Comparison of ENCODE assay signal across 7 mouse cellular contexts in the genomic region with DNA sequence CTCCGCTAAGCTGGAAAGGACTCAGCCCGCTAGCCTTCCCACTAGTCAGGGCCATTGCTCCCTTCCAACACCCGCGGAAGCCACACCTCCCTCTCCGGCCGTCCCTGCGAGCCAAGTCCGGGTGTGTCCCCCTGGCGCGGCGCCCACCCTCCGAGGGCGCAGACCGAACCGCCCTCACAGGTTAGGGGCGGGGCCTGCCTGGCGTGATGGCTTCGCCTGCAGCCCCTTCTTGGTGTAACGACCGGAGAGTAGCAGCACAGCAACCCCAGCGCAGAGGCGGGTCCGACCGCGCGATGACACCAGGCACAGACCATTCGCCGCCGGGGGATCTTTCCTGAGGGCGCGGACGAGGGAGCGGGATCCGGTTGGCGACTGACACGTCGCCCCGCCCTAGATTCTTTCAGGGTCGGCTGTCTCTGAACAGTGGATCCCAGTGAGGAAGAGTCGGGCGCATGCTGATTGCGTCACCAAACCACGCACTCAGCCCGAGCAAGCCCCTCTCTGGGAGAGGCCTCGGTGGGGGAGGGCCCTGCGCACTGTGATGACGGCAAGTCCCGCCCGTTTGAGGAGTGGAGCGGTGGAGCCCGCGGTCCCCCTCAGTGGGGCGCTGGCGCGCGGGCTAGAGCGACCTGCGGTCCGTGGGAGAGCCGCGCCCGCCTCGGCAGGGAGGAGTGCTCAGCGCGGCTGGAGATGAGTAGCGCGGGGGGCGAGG. TPM values are rescaled to one million over a fixed set of nuclear protein-coding genes. Genes with fewer than 3 reads are reported as not detected.
DNase-seq lines count a peak whose midpoint lies in the region; ATAC-seq lines count a peak whose summit lies in the region.

A gene (plus strand): TSS at position 544 of the 712 bp plus-strand sequence.

- H3K4me3 ChIP-seq in intestine, embryonic 15.5 days (replicated peaks) = peak within 1 kb of the TSS; percentile 94
- H3K4me3 ChIP-seq in midbrain, embryonic 10.5 days = peak within 1 kb of the TSS; percentile 97

- no peaks in the 10 kb centered on the region for H3K27me3 ChIP-seq in intestine, embryonic 15.5 days (replicated peaks)
- no peaks in the 10 kb centered on the region for H3K27me3 ChIP-seq in midbrain, embryonic 10.5 days (ENCODE audit: low read depth, poor library complexity, severe bottlenecking)

- peak within 1 kb of the TSS; percentile 99 for H3K27ac ChIP-seq in intestine, embryonic 15.5 days
- H3K27ac ChIP-seq in midbrain, embryonic 10.5 days (replicated peaks) = peak within 1 kb of the TSS; percentile 95

- peak within 1 kb of the TSS; percentile 88 for H3K4me2 ChIP-seq in intestine, embryonic 15.5 days (replicated peaks)

- DNase-seq in adrenal gland, adult 2 months = peak; percentile 100
- DNase-seq in embryo, embryonic 11.5 days (ENCODE audit: low read depth, low spot score) = peak; percentile 98
- peak; percentile 99 to 100 for DNase-seq in gastrocnemius, postnatal 36 days
- DNase-seq in left cerebral cortex, postnatal 25 days (ENCODE audit: low spot score in 2 of 2) = peak; percentile 100
- peak; percentile 100 for DNase-seq in midbrain, embryonic 10.5 days (ENCODE audit: low spot score)
- peak; percentile 100 for DNase-seq in right cerebral cortex, postnatal 4 days

- WGBS in intestine, embryonic 15.5 days = under 1% methylated on average over 68 of the region's 68 CpGs
- WGBS in midbrain, embryonic 10.5 days = under 1% methylated on average over 68 of the region's 68 CpGs

- peak; percentile 95 for ATAC-seq in intestine, embryonic 15.5 days

- no peaks in the 10 kb centered on the region for H3K4me1 ChIP-seq in intestine, embryonic 15.5 days (replicated peaks)
- H3K4me1 ChIP-seq in midbrain, embryonic 10.5 days = peaks cover 21% of the 10 kb centered on the region

- peak within 1 kb of the TSS; percentile 96 for H3K9ac ChIP-seq in intestine, embryonic 15.5 days

- intact Hi-C loops in gastrocnemius, postnatal 36 days (cut with DNase I) = loop anchor here (1.0 to 5.0 kb wide), 2 partner anchors 19 to 46 kb away; no protein-coding TSS in a partner anchor
- intact Hi-C loops in left cerebral cortex, postnatal 25 days (cut with DNase I) = loop anchor here (1.0 to 5.0 kb wide), 4 partner anchors 18 to 341 kb away; a partner anchor contains a TSS

- no peaks in the 10 kb centered on the region for H3K9me3 ChIP-seq in intestine, embryonic 15.5 days
- no peaks in the 10 kb centered on the region for H3K9me3 ChIP-seq in midbrain, embryonic 10.5 days (replicated peaks)

- no peaks in the 10 kb centered on the region for H3K36me3 ChIP-seq in intestine, embryonic 15.5 days
- H3K36me3 ChIP-seq in midbrain, embryonic 10.5 days = no peaks in the 10 kb centered on the region

RNA-seq across cellular contexts. Expression of the gene that starts here (rescaled TPM):
- 10 to 100 TPM; 55.7 to 59.7 TPM for total RNA-seq in adrenal gland, adult 2 months (2021)
- 12.3 and 14.0 TPM in 2 replicates for polyA plus RNA-seq in adrenal gland, adult 2 months (2012; rRNA removed)
- total RNA-seq in gastrocnemius, postnatal 36 days (2021) = 10 to 100 TPM; 18.7 to 20.6 TPM
- 22.7 and 23.6 TPM in 2 replicates for polyA plus RNA-seq in intestine, embryonic 15.5 days (2015; fragmentation: Nextera tagmentation; extraction: Ambion mirVana)
- total RNA-seq in left cerebral cortex, postnatal 25 days (2021) = 10 to 100 TPM; 56.2 to 60.2 TPM
- polyA plus RNA-seq in midbrain, embryonic 10.5 days (2016; fragmentation: Nextera tagmentation; extraction: Ambion mirVana) = 12.3 and 13.7 TPM in 2 replicates

Comparison
In these comparisons a context has a peak if more than half of its experiments do, and no peak if none do; other contexts are left out.
1. Peak in every context shown above with its lines: DNase-seq, ATAC-seq, H3K4me3 ChIP-seq and H3K27ac ChIP-seq.